Mouse (Mus musculus): ENCODE measurements around the gene Slc2a12.

The Slc2a12 gene

GRCm38 (mm10) chr10:22644853-22645491, at the start of gene Slc2a12:
Gene Slc2a12, plus strand, starts transcription at chr10:22645011.
- DNase-seq (ENCODE audit: low spot score): peak; percentile 67

DNA sequence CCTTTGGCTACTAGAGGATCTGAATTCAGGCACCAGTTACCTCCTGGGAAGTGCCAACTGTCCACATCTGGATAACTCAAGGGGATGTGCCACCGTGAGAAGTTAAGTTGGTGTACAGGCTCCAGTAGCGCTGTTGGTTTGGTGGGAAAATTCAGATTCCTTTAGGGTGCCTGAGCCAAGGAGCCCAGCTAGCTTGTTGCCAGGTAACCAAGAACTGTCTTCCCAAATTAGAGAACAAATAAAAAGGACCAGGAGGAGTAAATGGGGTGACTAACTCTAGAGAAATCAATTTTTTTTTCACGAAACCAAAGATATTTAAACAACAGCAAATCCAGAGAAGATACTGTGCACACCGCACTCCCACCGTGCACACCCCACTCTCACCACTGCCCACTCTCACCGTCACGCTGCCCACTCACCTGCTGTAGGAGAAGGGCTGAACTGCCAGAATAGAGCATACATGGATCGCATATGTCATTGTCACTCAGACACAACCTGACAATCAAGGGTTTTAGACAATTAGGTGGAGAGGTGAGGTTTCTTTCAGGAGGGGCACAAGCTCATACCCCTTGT, 45.8 kb upstream of the Slc2a12 start:
- no peak for DNase-seq (ENCODE audit: low spot score)

- no peak for DNase-seq (ENCODE audit: low spot score)
These were observed 43.8 kb upstream of the Slc2a12 start for GRCm38 (mm10) chr10:22601046-22601445.

GRCm38 (mm10) chr10:22604801-22605200, 40.0 kb upstream of the Slc2a12 start:
- no peak for DNase-seq (ENCODE audit: low spot score)

- no peak for DNase-seq (ENCODE audit: low spot score)
These were observed 36.5 kb upstream of the Slc2a12 start for GRCm38 (mm10) chr10:22608273-22608672.

DNA sequence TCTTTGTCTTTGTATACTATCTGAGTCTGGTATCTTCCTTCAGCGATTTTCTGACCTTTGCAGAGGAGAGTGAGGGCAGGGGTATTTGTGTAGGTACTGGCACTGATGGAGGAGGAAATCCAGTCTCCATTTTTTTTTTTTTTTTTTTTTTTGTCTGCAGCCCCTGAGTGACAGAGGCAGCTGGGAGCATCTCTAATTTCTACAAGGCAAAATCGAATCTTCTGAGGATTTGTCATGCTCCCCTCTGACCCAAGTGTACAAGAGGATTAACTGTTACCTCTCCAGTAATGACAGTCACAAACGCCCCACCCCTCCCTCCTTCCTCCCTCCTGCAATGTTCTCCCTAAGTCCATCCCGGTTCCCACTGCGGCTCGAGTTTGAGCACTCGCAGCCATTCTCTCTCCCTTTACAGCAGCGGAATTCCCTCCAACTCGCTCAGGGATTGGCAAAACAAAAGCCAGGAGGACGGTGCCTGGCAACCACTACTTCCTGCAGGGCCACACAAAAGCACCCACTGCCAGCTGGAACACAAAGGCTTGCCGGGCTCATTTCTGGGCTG, 35.9 kb upstream of the Slc2a12 start:
- no peak for DNase-seq (ENCODE audit: low spot score)

DNA sequence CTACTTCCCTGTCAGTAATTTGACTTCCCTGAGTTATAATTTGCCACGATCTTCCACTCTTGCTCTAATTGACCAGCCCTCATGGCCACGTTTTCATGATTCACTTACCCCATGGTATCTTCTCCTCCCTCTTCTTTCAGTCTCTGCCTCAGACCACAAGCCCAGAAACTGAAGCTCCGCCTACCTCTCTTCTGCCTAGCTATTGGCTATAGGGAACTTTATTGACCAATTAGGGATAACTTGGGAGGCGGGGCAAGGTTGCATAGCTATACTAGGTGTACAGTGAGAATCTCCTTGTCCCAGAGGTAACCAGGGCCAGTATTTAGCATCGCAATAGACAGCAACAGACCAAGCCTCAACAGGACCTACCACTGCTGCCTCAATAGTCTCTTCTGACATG, 31.5 kb upstream of the Slc2a12 start:
- no peak for DNase-seq (ENCODE audit: low spot score)

DNA sequence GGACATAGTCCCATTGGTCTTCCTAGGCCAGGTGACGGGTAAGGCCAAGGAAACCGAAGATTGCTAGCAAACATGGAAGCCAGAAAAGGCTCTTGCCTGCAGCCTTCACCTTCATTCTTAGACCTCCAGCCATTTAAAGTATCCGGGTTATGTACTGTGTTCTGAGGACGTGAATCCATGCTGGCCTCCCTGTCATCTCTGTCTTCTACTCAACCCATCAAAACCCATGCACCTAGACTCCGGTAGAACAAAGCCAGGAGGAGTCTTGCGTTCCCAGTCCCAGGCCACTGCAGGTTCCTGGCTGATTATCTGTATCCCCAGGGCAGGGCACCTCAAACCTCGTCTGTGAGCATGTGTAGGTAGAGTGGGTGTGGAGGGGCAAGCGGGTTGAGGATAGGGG, 30.3 kb upstream of the Slc2a12 start:
- no peak for DNase-seq (ENCODE audit: low spot score)

GRCm38 (mm10) chr10:22615309-22615708, 29.5 kb upstream of the Slc2a12 start:
- DNase-seq (ENCODE audit: low spot score): no peak

- DNase-seq (ENCODE audit: low spot score): peak; percentile 13
These were observed 26.0 kb upstream of the Slc2a12 start for GRCm38 (mm10) chr10:22618842-22619241.

GRCm38 (mm10) chr10:22628832-22629231, 16.0 kb upstream of the Slc2a12 start:
- DNase-seq (ENCODE audit: low spot score): no peak

DNA sequence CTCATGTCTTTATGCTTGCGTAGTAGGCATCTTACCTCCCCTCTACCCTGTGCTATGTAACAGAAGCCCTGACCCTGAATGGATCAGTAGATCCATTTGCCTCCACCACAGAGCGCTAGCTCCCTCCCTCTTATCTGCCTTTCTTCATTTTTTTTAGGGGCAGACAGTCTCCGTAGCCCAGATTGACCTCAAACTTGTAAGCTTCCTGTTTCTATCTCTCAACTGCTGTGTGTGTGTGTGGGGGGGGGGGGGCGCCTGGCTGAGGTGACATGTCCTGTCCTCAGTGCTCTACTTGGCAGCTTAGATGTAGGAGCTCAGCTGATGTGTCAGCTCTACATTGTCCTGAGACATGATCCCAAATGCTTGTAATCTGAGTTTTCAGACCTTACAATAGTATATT, 13.7 kb upstream of the Slc2a12 start:
- no peak for DNase-seq (ENCODE audit: low spot score)

- DNase-seq (ENCODE audit: low spot score): no peak
These were observed 13.3 kb upstream of the Slc2a12 start for GRCm38 (mm10) chr10:22631528-22631927.

GRCm38 (mm10) chr10:22631956-22632355, 12.9 kb upstream of the Slc2a12 start:
- no peak for DNase-seq (ENCODE audit: low spot score)

DNA sequence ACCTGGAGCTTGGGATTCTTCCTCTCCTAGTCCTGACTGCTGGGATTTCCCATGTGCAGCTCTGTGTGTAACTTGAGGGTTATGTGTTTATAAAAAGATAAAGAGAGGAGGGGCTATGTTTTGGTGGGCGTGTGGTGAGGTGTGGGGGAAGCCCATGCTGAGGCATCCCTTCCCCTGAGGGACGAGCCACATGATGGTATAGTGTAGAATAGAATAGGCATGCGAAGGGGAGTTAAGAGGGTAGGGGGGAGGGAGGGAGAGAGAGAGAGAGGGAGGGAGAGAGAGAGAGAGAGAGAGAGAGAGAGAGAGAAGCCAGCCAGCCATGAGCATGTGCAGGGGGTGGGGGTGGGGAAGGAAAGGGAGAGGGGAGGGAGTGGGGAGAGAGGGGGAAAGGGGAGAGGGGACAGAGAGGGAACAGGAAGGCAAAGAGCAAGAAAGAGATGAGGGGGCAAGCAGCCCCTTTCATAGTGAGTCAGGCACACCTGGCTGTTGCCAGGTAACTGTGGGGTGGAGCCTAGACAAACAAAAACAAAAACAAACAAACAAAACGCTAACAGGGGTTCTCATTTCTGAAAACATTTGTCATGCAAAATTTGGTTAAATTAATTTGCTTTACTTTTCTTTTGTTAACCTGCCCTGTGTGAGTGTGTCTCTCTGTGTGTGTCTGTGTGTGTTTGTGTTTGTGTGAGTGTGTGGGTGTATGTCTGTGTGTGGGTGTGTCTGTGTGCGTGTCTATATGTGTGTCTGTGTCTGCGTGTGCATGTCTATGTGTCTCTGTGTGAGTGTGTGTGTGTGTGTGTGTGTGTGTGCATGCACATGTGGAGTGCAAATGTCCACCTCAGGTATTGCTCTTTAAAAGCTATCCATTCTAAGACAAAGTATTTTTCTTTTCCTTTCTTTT, 11.2 kb upstream of the Slc2a12 start:
- DNase-seq (ENCODE audit: low spot score): no peak

DNA sequence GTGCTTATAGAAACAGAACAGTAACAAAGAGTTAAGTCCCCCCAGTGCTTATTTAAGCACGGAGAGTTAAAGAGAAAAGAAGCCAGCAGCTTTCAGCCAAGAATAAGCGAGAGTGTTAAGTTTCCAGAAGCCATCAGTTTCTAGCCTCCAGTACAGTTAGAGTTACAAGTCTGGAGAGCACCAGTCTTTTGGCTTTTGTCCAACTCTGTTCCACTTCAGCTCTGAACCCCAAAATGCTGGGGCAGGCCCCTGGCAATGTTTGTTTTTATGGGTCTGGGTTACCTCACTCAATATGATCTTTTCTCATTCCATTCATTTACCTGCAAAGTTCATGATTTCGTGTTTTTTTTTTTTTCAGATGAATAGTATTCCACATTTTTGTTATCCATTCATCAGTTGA, 7.6 kb upstream of the Slc2a12 start:
- no peak for DNase-seq (ENCODE audit: low spot score)

- DNase-seq (ENCODE audit: low spot score): peak; percentile 11
These were observed 640 bp upstream of the Slc2a12 start for GRCm38 (mm10) chr10:22644171-22644570.

DNA sequence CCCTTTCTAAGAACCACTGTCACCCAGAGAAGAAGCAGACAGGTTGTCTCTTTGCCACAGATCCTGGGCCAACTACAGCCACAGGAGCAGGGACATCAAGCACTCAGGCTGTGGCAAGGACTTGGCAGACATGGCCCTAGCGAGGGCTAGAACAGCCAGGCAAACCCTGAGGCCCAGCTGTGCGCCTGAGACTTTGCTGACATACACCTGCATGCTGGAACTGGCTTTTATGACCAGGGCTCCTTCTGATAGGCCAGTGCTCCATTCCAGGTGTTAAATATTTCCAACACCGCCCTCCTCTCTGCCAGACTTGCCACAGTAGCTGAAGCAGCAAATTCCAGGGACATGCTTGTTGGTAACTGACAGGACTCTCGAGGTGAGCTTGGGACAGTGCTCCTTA, 3.9 kb downstream of the Slc2a12 start:
- DNase-seq (ENCODE audit: low spot score): no peak

GRCm38 (mm10) chr10:22653820-22654219, 9.0 kb downstream of the Slc2a12 start:
- DNase-seq (ENCODE audit: low spot score): no peak

DNA sequence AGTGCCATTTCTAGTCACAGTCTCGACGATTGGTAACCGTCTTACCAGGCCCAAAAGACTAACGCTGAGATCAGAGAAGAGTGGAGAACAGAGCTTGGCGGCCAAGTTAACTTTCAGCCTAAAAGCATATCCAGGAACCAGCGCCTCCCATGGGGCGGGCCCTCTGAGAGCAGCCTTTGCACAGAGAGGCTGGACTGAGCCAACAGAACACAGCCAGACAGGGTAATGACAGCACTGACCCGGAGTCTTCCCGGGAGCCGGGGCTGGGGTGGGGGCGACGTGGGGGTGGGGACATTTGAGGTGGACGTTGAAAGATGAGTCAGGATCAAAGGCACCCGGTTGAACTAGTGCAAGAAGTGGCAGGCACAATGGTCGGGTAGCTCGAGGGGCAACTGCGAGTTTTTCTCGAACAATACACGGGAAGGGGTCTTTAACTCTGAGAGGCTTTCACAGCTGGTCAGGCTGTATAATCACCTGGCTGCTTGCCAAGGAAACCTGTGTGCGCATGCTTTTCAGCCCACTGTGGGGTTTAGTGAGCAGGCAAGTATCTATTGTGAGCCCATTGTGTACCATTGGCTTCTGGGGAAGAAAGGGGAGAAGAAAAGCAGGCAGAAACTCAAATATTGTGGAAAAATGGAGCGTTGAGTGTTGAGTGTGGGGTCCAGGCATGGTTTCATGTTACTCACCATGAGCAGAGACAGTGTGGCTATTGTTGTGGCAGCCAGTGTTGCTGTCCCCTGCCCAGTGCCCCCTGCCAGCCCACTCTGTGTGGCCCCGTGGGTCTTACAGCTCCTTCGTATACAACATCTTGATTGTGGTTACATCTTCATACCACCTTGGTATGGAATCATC, 13.9 kb downstream of the Slc2a12 start:
- peak; percentile 33 for DNase-seq (ENCODE audit: low spot score)

DNA sequence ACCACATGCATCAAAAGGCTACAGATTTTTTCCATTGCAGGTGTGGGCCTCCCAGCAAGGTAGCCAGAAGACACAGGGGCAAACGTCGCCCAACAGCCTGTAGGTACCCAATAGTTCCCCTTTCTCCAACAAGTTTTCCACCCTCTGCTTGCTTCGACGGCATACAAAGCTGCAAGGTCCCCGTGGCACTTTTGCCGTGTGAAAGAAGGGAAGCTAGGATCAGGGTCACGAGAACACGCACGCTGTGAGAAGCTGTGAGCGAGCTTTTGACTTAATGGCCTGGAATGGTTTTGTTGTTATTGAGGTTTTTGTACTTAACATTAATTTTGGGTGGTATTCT, 14.5 kb downstream of the Slc2a12 start:
- no peak for DNase-seq (ENCODE audit: low spot score)
